Mouse (Mus musculus): ENCODE results near the gene Hspa12b. TPM values are rescaled to one million over a fixed set of nuclear protein-coding genes. Genes with fewer than 3 reads are reported as not detected.

Gene Hspa12b
- total and polyA plus RNA-seq, 3 experiments: 21.9 to 31.4 (median 29.7) TPM

DNA sequence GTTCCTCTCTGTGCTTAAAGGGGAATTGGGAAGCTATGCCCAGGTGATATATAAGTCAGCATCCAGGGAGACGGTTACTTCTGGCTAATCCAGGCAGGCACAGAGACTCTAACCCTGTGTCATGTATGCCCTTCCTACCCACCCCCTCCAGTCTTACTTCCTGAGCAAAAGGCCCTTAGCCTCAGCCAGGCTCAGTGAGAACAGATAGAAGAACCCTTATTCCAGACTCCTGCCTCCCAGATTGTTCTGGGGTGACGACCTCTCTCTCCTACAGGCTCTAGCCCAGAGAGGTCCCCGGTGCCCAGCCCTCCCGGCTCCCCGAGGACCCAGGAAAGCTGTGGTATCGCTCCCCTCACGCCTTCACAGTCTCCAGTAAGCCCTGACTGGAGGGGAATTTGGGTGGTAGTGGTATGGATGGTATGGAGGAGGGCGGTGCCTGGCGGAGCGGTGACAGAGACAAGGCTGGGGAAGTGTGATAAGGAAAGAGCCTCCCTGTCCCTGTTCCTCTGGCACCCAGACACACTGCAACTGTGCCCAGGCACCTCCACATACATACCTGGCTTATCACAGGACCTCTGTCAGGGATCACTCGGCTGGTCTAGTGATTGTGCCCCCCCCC lies 8.6 kb downstream of the Hspa12b start:
- H3K9ac ChIP-seq (ENCODE audit: low read depth, low read length): peak overlapping the region; percentile 44
- H3K27me3 ChIP-seq (ENCODE audit: control insufficient read depth, insufficient read depth, low read length): no peaks in the 10 kb centered on the region
- peak overlapping the region; percentile 94 for H3K27ac ChIP-seq
- peaks cover 34% of the 10 kb centered on the region for H3K4me1 ChIP-seq (ENCODE audit: control insufficient read depth, insufficient read depth, low read length)
- DNase-seq: peak; percentile 4 to 23
- H3K4me3 ChIP-seq: peak overlapping the region; percentile 10; the same call in 1 of the 2 replicates
- TF ChIP-seq CTCF (IDR thresholded peaks at IDR 0.05) (no peak), POLR2A (IDR thresholded peaks at IDR 0.05; ENCODE audit: insufficient read depth, low read depth, low read length) (no peak), EP300 (IDR thresholded peaks at IDR 0.05; ENCODE audit: insufficient read depth, low read depth, low read length) (no peak)
- H3K36me3 ChIP-seq (ENCODE audit: control insufficient read depth, insufficient read depth, low read length): peaks cover 43% of the 10 kb centered on the region
- intact Hi-C loops (cut with DNase I): no loop called here
- no peaks in the 10 kb centered on the region for H3K79me2 ChIP-seq (replicated peaks; ENCODE audit: control insufficient read depth, insufficient read depth, low read length)
- WGBS: 31% methylated on average over 11 of the region's 11 CpGs

DNA sequence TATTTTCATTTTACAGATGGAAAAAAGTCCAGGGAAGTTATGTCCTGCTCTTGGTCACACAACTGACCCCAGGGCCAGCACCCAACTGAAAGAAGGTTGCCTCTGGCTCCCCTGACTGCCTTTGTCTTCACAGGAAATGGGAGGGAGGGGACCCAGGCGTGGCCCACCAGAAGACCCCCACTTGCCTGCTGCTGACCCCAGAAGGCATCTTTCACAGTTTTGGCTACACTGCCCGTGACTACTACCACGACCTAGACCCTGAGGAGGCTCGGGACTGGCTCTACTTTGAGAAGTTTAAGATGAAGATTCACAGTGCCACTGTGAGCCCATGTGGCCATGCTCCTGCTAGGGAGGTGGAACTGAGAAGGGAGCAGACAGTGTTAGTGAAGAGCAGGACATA lies 11.2 kb downstream of the Hspa12b start:
- Histone ChIP-seq H3K27me3 (ENCODE audit: control insufficient read depth, insufficient read depth, low read length) (no peaks in the 10 kb centered on the region), H3K27ac (peak overlapping the region; percentile 77), H3K4me1 (ENCODE audit: control insufficient read depth, insufficient read depth, low read length) (peaks cover 42% of the 10 kb centered on the region), H3K36me3 (ENCODE audit: control insufficient read depth, insufficient read depth, low read length) (peaks cover 42% of the 10 kb centered on the region), H3K4me3 (no peak overlapping the region), H3K79me2 (replicated peaks; ENCODE audit: control insufficient read depth, insufficient read depth, low read length) (no peaks in the 10 kb centered on the region), H3K9ac (ENCODE audit: low read depth, low read length) (no peak overlapping the region)
- peak; percentile 4 to 17 for DNase-seq
- WGBS: 47% methylated on average over 4 of the region's 4 CpGs
- intact Hi-C loops (cut with DNase I): no loop called here
- TF ChIP-seq POLR2A (IDR thresholded peaks at IDR 0.05; ENCODE audit: insufficient read depth, low read depth, low read length) (0 out of 2 replicates have a peak, but pooled peaks have one; percentile 25), CTCF (IDR thresholded peaks at IDR 0.05) (no peak), EP300 (IDR thresholded peaks at IDR 0.05; ENCODE audit: insufficient read depth, low read depth, low read length) (no peak)

- peak overlapping the region; percentile 77 for H3K27ac ChIP-seq
- H3K9ac ChIP-seq (ENCODE audit: low read depth, low read length): no peak overlapping the region
- H3K4me3 ChIP-seq: no peak overlapping the region
- DNase-seq: no peak
- no peaks in the 10 kb centered on the region for H3K27me3 ChIP-seq (ENCODE audit: control insufficient read depth, insufficient read depth, low read length)
- no peaks in the 10 kb centered on the region for H3K79me2 ChIP-seq (replicated peaks; ENCODE audit: control insufficient read depth, insufficient read depth, low read length)
- intact Hi-C loops (cut with DNase I): no loop called here
- TF ChIP-seq POLR2A (IDR thresholded peaks at IDR 0.05; ENCODE audit: insufficient read depth, low read depth, low read length) (no peak), CTCF (IDR thresholded peaks at IDR 0.05) (no peak), EP300 (IDR thresholded peaks at IDR 0.05; ENCODE audit: insufficient read depth, low read depth, low read length) (no peak)
- peaks cover 40% of the 10 kb centered on the region for H3K4me1 ChIP-seq (ENCODE audit: control insufficient read depth, insufficient read depth, low read length)
- H3K36me3 ChIP-seq (ENCODE audit: control insufficient read depth, insufficient read depth, low read length): peaks cover 38% of the 10 kb centered on the region
- WGBS: 79% methylated on average over 7 of the region's 7 CpGs
These were observed 11.7 kb downstream of the Hspa12b start for GRCm38 (mm10) chr2:131138760-131139159.

DNA sequence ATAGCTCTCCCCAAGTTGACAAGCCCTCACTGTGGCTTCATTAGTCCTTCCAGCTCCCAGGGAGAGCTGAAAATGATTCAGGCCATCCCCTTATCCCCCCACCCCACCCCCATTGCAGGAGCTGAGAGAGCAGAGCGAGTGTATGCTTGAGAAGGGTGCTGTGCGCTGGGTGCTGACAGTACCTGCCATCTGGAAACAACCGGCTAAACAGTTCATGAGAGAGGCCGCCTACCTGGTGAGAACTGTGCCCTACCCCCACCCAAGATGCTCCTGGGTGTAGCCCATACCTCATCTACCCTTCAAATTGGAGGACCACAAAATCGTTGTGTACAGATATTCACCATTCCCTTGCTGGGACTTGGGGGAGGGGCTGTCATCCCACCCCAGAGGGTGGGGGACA lies 12.2 kb downstream of the Hspa12b start:
- no peak overlapping the region for H3K9ac ChIP-seq (ENCODE audit: low read depth, low read length)
- no peak overlapping the region for H3K4me3 ChIP-seq
- WGBS: 78% methylated on average over 5 of the region's 5 CpGs
- DNase-seq: peak; percentile 2 to 18
- TF ChIP-seq POLR2A (IDR thresholded peaks at IDR 0.05; ENCODE audit: insufficient read depth, low read depth, low read length) (no peak), CTCF (IDR thresholded peaks at IDR 0.05) (no peak)
- H3K79me2 ChIP-seq (replicated peaks; ENCODE audit: control insufficient read depth, insufficient read depth, low read length): no peaks in the 10 kb centered on the region
- intact Hi-C loops (cut with DNase I): no loop called here
- peaks cover 33% of the 10 kb centered on the region for H3K36me3 ChIP-seq (ENCODE audit: control insufficient read depth, insufficient read depth, low read length)
- no peaks in the 10 kb centered on the region for H3K27me3 ChIP-seq (ENCODE audit: control insufficient read depth, insufficient read depth, low read length)
- peaks cover 36% of the 10 kb centered on the region for H3K4me1 ChIP-seq (ENCODE audit: control insufficient read depth, insufficient read depth, low read length)
- H3K27ac ChIP-seq: peak overlapping the region; percentile 77

GRCm38 (mm10) chr2:131139886-131140532 lies 12.9 kb downstream of the Hspa12b start:
- Histone ChIP-seq H3K4me3 (no peak overlapping the region), H3K79me2 (replicated peaks; ENCODE audit: control insufficient read depth, insufficient read depth, low read length) (no peaks in the 10 kb centered on the region), H3K27ac (peak overlapping the region; percentile 77), H3K9ac (ENCODE audit: low read depth, low read length) (no peak overlapping the region; the same call in 1 of the 2 replicates), H3K4me1 (ENCODE audit: control insufficient read depth, insufficient read depth, low read length) (peaks cover 34% of the 10 kb centered on the region), H3K36me3 (ENCODE audit: control insufficient read depth, insufficient read depth, low read length) (peaks cover 30% of the 10 kb centered on the region), H3K27me3 (ENCODE audit: control insufficient read depth, insufficient read depth, low read length) (no peaks in the 10 kb centered on the region)
- TF ChIP-seq CTCF (IDR thresholded peaks at IDR 0.05) (no peak), POLR2A (IDR thresholded peaks at IDR 0.05; ENCODE audit: insufficient read depth, low read depth, low read length) (no peak), EP300 (IDR thresholded peaks at IDR 0.05; ENCODE audit: insufficient read depth, low read depth, low read length) (peak; percentile 94)
- intact Hi-C loops (cut with DNase I): loop anchor here (2.0 kb wide), 1 partner anchor 15 kb away; no protein-coding TSS in a partner anchor
- DNase-seq: peak; percentile 54 to 74
- whole genome bisulfite sequencing: 22% methylated on average over 5 of the region's 5 CpGs

DNA sequence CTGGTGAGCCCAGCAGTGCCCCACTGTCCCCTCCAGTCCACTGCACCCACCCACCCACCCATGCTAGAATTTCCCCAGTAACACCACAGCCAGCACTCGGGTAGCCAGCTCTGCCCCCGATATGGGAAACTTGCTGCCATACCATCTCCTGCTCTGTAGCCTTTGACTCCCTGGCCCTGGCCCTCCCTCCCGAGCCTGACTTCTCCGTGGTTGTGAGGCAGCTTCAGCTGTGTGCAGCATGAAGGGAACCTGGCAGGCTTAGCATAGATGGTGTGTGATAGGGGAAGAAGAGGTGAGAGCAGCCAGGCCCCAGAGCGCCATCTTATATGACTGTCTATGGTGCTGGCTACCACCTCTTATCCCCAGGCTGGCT lies 13.4 kb downstream of the Hspa12b start:
- intact Hi-C loops (cut with DNase I): loop anchor here (2.0 kb wide), 1 partner anchor 16 kb away; no protein-coding TSS in a partner anchor
- Histone ChIP-seq H3K27ac (peak overlapping the region; percentile 77), H3K36me3 (ENCODE audit: control insufficient read depth, insufficient read depth, low read length) (peaks cover 30% of the 10 kb centered on the region), H3K4me1 (ENCODE audit: control insufficient read depth, insufficient read depth, low read length) (peaks cover 29% of the 10 kb centered on the region), H3K4me3 (no peak overlapping the region; the same call in 1 of the 2 replicates), H3K27me3 (ENCODE audit: control insufficient read depth, insufficient read depth, low read length) (no peaks in the 10 kb centered on the region), H3K79me2 (replicated peaks; ENCODE audit: control insufficient read depth, insufficient read depth, low read length) (no peaks in the 10 kb centered on the region), H3K9ac (ENCODE audit: low read depth, low read length) (peak overlapping the region; percentile 22; the same call in 1 of the 2 replicates)
- 0 out of 2 replicates have a peak, but pooled peaks have one; percentile 3 for TF ChIP-seq POLR2A (IDR thresholded peaks at IDR 0.05; ENCODE audit: insufficient read depth, low read depth, low read length)
- TF ChIP-seq EP300 (IDR thresholded peaks at IDR 0.05; ENCODE audit: insufficient read depth, low read depth, low read length): no peak
- TF ChIP-seq CTCF (IDR thresholded peaks at IDR 0.05): no peak
- DNase-seq: peak in 1 of 2 experiments; percentile 36
- 34% methylated on average over 5 of the region's 5 CpGs for WGBS

All from heart, adult 2 months (tissue).